Mouse (Mus musculus) midbrain, postnatal 0 days (tissue): ENCODE measurements around the gene Zfp706. TPM values are rescaled to one million over a fixed set of nuclear protein-coding genes. Genes with fewer than 3 reads are reported as not detected.

Experiments
- ATAC-seq: fragments of 200-750 bp; cut with Nextera tagmentation; 2 replicates; pipeline ENCODE4 v1.8.0; 2017; ENCODE audit warnings: moderate number of reproducible peaks, mild to moderate bottlenecking, moderate TSS enrichment, moderate library complexity; ENCODE audit not compliant: low FRiP score
- DNase-seq: peaks from one replicate; pipeline ENCODE4 v3.0.0-alpha.2; 2015; ENCODE audit warnings: low spot score
- H3K27ac ChIP-seq: fragments of 300-500 bp; sonication (generic); 2 replicates; pipeline ENCODE4 v1.5.1; 2014; ENCODE audit warnings: low read depth, mild to moderate bottlenecking, low read length, mixed read lengths
- H3K27me3 ChIP-seq: fragments of 300-500 bp; sonication (generic); 2 replicates; pipeline ENCODE4 v1.6.1; 2014; ENCODE audit warnings: low read length, control low read depth, mixed read lengths; ENCODE audit not compliant: insufficient read depth
- H3K36me3 ChIP-seq: fragments of 300-500 bp; sonication (generic); 2 replicates; pipeline ENCODE4 v1.6.1; 2014; ENCODE audit warnings: low read length, control low read depth, mixed read lengths; ENCODE audit not compliant: insufficient read depth
- H3K4me1 ChIP-seq: fragments of 300-500 bp; sonication (generic); 2 replicates; pipeline ENCODE4 v1.6.1; 2014; ENCODE audit warnings: mild to moderate bottlenecking, control low read depth, antibody characterized with exemption, low read length, mixed read lengths; ENCODE audit not compliant: insufficient read depth
- H3K4me2 ChIP-seq: fragments of 300-500 bp; sonication (generic); 2 replicates; pipeline ENCODE4 v1.6.1; 2014; ENCODE audit warnings: low read depth, mild to moderate bottlenecking, low read length, mixed read lengths; ENCODE audit not compliant: poor library complexity, severe bottlenecking
- H3K4me3 ChIP-seq: fragments of 300-500 bp; sonication (generic); 2 replicates; pipeline ENCODE4 v1.5.1; 2014; ENCODE audit warnings: low read depth, mild to moderate bottlenecking, low read length, moderate library complexity
- H3K9ac ChIP-seq: fragments of 300-500 bp; sonication (generic); replicated peaks from 2 replicates; pipeline ENCODE4 v1.6.1; 2014; ENCODE audit warnings: mild to moderate bottlenecking, low read length, moderate library complexity, mixed read lengths; ENCODE audit not compliant: poor library complexity, severe bottlenecking
- H3K9me3 ChIP-seq: fragments of 300-500 bp; sonication (generic); 2 replicates; pipeline ENCODE4 v1.6.1; 2016; ENCODE audit warnings: low read length, control low read depth
- CTCF ChIP-seq: IDR thresholded peaks from 2 replicates; pipeline ENCODE4 v1.5.1; 2016; ENCODE audit warnings: antibody characterized with exemption, mild to moderate bottlenecking
- WGBS: fragments of 180-500 bp; shearing (Covaris S2); extraction: QIAGEN DNeasy Blood & Tissue Kit; methylation state at CpG from one replicate; pipeline ENCODE4 v1.1.7; 2014; 5-methylcytosine and 5-hydroxymethylcytosine counted together
- polyA plus RNA-seq: library from polyadenylated mRNA; unstranded; fragments of >200 nt; fragmentation: Nextera tagmentation; extraction: Ambion mirVana; gene quantifications from 2 replicates; pipeline ENCODE4 v1.2.1, GENCODE M21; 2015
- total RNA-seq: library from RNA; depleted of rRNA; stranded (reverse); fragments of >200 nt; gene quantifications from 2 replicates; pipeline ENCODE4 v1.2.3, GENCODE M21; 2014

Gene Zfp706
- total and polyA plus RNA-seq, 2 experiments from 2014 or later, result 56.4 to 513 TPM

GRCm38 (mm10) chr15:36973714-36974113 is 33.9 kb downstream of the Zfp706 start:
- no peak for TF ChIP-seq CTCF
- WGBS, result 86% methylated on average over 7 of the region's 7 CpGs
- H3K4me3 ChIP-seq, result no peak overlapping the region
- H3K9ac ChIP-seq, result no peak overlapping the region
- ATAC-seq (no peak), DNase-seq (no peak)
- H3K9me3 ChIP-seq, result no peaks in the 10 kb centered on the region
- H3K27me3 ChIP-seq, result no peaks in the 10 kb centered on the region
- H3K27ac ChIP-seq, result no peak overlapping the region
- no peak overlapping the region for H3K4me2 ChIP-seq
- H3K4me1 ChIP-seq, result peaks cover 5% of the 10 kb centered on the region; the same call in 1 of the 2 replicates
- no peaks in the 10 kb centered on the region for H3K36me3 ChIP-seq

- H3K4me2 ChIP-seq, result no peak overlapping the region
- WGBS, result 79% methylated on average over 6 of the region's 6 CpGs
- no peak overlapping the region for H3K4me3 ChIP-seq
- H3K27ac ChIP-seq, result no peak overlapping the region
- no peaks in the 10 kb centered on the region for H3K27me3 ChIP-seq
- H3K4me1 ChIP-seq, result peaks cover 3% of the 10 kb centered on the region; the same call in 1 of the 2 replicates
- TF ChIP-seq CTCF, result no peak
- no peaks in the 10 kb centered on the region for H3K9me3 ChIP-seq
- H3K9ac ChIP-seq, result no peak overlapping the region
- no peaks in the 10 kb centered on the region for H3K36me3 ChIP-seq
- no peak for DNase-seq
- ATAC-seq, result no peak
Observed at GRCm38 (mm10) chr15:36973290-36973689, 34.3 kb downstream of the Zfp706 start.

GRCm38 (mm10) chr15:36969794-36970193 is 37.8 kb downstream of the Zfp706 start:
- no peak overlapping the region for H3K4me2 ChIP-seq
- 89% methylated on average over 5 of the region's 5 CpGs for WGBS
- no peak overlapping the region for H3K4me3 ChIP-seq
- ATAC-seq, result no peak
- H3K27ac ChIP-seq, result no peak overlapping the region
- DNase-seq, result peak; percentile 39
- no peak overlapping the region for H3K9ac ChIP-seq
- no peaks in the 10 kb centered on the region for H3K27me3 ChIP-seq
- H3K9me3 ChIP-seq, result no peaks in the 10 kb centered on the region
- peak; percentile 68 for TF ChIP-seq CTCF
- peaks cover 20% of the 10 kb centered on the region; the same call in 1 of the 2 replicates for H3K4me1 ChIP-seq
- no peaks in the 10 kb centered on the region for H3K36me3 ChIP-seq

GRCm38 (mm10) chr15:36968295-36968694 is 39.3 kb downstream of the Zfp706 start:
- Histone ChIP-seq H3K4me3 (peak overlapping the region; percentile 27), H3K27me3 (no peaks in the 10 kb centered on the region), H3K36me3 (no peaks in the 10 kb centered on the region), H3K9ac (peak overlapping the region; percentile 42), H3K9me3 (no peaks in the 10 kb centered on the region), H3K4me1 (peaks cover 20% of the 10 kb centered on the region; the same call in 1 of the 2 replicates), H3K4me2 (peak overlapping the region; percentile 59), H3K27ac (peak overlapping the region; percentile 98)
- 10% methylated on average over 1 of the region's 1 CpGs for whole genome bisulfite sequencing
- DNase-seq, result no peak
- TF ChIP-seq CTCF, result no peak
- no peak; the same call in 1 of the 2 replicates for ATAC-seq

GRCm38 (mm10) chr15:36967381-36968211 is 40.0 kb downstream of the Zfp706 start:
- Histone ChIP-seq H3K27ac (peak overlapping the region; percentile 98), H3K36me3 (no peaks in the 10 kb centered on the region), H3K4me2 (peak overlapping the region; percentile 59), H3K4me3 (peak overlapping the region; percentile 27), H3K9me3 (no peaks in the 10 kb centered on the region), H3K27me3 (no peaks in the 10 kb centered on the region), H3K4me1 (peaks cover 20% of the 10 kb centered on the region; the same call in 1 of the 2 replicates), H3K9ac (peak overlapping the region; percentile 42)
- peak; percentile 98 for DNase-seq
- ATAC-seq, result peak; percentile 93
- 5% methylated on average over 24 of the region's 24 CpGs for WGBS
- peak; percentile 48 for TF ChIP-seq CTCF

GRCm38 (mm10) chr15:36966940-36967339 is 40.6 kb downstream of the Zfp706 start:
- 12% methylated on average over 7 of the region's 7 CpGs for WGBS

More at GRCm38 (mm10) chr15:36966940-36967339, 40.6 kb downstream of the Zfp706 start:
- peak; percentile 24 for DNase-seq
- peak overlapping the region; percentile 98 for H3K27ac ChIP-seq
- no peaks in the 10 kb centered on the region for H3K36me3 ChIP-seq
- no peak; the same call in 1 of the 2 replicates for ATAC-seq
- no peaks in the 10 kb centered on the region for H3K27me3 ChIP-seq
- no peak for TF ChIP-seq CTCF
- H3K9me3 ChIP-seq, result no peaks in the 10 kb centered on the region
- peak overlapping the region; percentile 59 for H3K4me2 ChIP-seq
- H3K4me3 ChIP-seq, result 0 out of 2 replicates have a peak overlapping the region, but pooled peaks have one; percentile 27
- peaks cover 20% of the 10 kb centered on the region; the same call in 1 of the 2 replicates for H3K4me1 ChIP-seq
- 0 out of 2 replicates have a peak overlapping the region, but pooled peaks have one; percentile 26 for H3K9ac ChIP-seq
